Mouse (Mus musculus) ovary, postnatal 36 days (tissue): ENCODE results near the gene Pde10a.

Source experiments
- DNase-seq: peaks from one replicate; pipeline ENCODE4 v3.0.0; 2022; ENCODE audit warnings: low spot score, mixed read lengths

The Pde10a gene

DNA sequence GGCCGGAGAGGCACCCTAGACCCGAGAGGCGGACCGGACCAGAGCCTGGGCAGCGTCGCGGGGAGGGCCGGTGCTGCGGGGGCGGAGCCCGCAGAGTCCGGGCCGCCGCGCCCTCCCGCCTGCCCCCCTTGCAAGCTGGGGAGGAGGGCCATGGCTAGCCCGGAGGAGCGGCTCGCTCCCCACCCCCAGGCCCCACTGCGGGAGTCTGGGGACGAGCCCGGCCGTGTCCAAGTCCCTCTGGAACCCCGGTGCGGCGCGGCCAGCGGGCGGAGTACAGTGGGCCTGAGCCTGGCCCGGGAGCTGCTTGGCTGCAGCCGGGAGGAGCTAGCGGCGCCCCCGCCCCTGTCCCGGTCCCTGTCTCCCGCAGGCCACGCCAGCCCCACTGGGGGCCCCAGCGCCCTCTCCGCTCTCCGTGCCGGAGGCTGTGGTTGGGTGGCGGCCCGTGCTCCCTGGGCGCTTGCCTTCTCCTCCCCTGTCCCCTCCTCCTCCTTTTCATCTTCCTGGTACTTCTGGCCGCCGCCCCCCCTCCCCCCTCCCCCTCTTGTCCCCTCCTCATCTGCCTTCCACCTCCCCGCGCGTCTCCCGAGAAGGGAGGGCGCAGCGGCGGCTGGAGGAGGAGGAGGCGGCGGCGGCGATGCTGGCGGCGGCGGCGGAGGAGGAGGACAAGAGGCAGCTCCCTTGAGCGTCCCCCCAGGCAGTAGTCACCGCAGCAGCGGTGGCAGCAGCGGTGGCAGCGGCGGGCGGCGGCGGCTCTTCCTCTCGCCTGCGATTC lies 276.1 kb downstream of the Pde10a start:
- DNase-seq = peak; percentile 76

DNA sequence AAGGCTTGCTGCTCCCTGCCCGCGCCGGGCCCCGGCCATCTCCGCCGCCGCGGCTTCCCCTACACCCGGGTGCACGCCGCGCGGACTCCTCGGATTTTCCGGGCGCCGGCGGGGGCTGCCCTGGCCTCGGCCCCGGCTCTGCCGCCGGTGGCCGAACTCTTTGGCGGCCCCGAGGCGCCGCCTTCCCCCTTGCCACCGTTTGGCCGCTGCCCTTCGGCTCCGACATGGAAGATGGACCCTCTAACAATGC lies 276.6 kb downstream of the Pde10a start:
- no peak for DNase-seq

DNA sequence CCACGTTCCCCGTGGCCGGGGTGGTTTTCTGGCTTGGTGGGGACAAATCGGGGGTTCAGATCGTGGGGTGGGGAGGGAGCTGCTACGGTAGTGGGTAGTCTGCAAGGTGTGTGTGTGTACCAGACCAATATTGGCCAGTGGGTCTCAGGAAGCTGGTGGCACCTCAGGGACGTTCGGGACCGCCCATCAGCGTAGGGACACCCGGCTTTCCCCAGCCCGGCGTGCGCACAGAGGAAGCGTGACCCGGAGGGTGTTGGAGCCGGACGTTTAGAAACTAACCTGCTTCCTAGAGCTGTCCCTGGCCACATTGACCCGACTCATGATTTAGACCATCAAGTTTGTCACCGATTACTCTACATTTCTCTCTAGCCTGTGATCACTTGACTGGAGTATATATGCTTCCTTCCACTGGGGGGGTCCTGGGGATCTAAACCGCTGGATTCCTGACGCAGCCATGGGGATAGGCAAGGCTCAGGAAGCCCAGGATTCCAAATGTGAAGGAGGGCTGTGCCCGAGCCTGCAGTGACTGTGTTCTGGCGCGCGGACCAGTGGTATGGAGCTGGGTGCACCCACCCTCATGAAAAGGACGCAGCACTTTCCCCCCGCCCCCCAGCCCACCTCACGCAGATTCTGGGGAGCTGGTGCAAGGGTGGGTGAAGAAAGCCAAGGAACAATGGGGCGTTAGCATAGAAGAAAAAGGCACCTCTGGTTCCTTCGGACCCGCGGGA lies 277.2 kb downstream of the Pde10a start:
- peak; percentile 14 for DNase-seq

- no peak for DNase-seq
Measured at GRCm38 (mm10) chr17:8802889-8803799, 278.0 kb downstream of the Pde10a start.

- no peak for DNase-seq
Measured at GRCm38 (mm10) chr17:8807345-8807744, 282.2 kb downstream of the Pde10a start.

- DNase-seq = no peak
Measured at GRCm38 (mm10) chr17:8809771-8810170, 284.6 kb downstream of the Pde10a start.

DNA sequence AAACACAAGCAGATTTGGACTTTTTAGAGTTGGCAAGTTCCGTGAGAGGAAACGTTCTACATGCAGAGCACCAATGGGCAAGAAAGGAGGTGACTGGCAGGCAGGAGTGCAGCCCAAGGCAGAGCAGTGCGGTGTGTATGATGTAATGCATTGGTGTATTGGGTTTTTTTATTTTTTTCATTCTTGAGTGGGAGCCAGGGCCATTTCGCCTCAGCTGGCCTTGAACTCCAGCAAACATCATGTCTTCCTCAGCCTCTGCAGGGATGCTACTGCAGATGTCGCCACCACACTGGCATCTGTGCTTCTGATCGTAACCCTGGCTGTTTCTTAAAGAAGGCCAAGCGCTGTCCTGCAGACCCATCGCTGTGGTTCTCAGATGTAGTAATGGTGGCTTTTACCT lies 285.0 kb downstream of the Pde10a start:
- no peak for DNase-seq

- no peak for DNase-seq
Measured at GRCm38 (mm10) chr17:8812228-8812865, 287.2 kb downstream of the Pde10a start.

DNA sequence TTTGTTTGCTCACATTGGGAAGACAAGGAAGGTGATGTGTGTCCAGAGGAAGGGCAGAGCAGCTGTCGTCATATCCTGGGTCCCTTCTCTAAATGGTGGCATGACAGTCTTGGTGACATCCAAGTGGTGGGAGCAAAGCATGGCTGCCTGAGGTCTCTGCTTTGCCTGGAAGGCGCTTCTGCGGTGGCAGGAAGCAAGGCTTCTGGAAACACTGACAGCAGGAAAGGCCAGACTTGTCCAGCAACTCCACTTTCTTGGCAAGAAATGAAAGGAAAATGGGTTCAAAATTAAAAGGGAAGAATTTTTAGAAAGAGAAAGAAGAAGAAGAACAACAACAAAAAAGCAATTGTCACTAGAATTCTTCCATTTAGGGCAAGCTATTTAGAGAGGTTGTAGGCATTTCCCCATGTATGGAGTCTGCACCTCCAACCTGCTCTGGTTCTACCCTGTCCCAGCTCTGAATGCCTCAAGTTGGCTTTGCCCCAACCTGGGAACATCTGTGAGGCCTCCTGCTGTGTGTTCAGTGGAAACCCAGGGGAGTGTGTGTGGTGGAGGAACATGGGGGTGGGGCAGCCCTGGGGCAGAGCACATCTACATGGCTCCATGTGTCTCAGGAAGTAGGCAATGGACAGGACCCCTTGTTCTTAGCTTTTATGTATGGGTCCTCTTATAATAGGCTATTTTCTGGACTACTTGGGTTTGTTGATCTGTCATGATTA lies 288.8 kb downstream of the Pde10a start:
- DNase-seq = no peak

GRCm38 (mm10) chr17:8815376-8815775 lies 290.2 kb downstream of the Pde10a start:
- DNase-seq = no peak

GRCm38 (mm10) chr17:8815864-8816263 lies 290.7 kb downstream of the Pde10a start:
- DNase-seq = no peak

- DNase-seq = no peak
Measured at GRCm38 (mm10) chr17:8818675-8819074, 293.5 kb downstream of the Pde10a start.

DNA sequence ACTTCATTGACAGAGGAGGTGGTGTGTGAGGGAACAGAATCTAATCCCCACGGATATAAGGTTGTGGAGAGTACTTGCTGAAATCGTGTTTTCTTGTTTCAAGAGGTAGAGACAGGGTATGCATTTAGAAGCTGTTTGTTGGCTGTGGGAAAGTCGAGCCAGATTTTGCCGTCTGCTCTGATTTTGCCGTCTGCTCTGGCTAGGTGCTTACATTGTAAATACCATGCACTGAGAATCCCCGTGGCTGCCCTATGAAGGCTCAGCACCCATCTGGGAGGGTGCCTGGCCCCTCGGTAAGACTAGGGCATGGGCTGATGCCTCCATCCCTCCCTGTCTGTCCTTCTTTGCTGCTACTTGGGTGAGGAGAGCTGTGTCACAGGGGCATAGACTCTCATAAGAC lies 298.4 kb downstream of the Pde10a start:
- no peak for DNase-seq

GRCm38 (mm10) chr17:8827204-8827603 lies 302.0 kb downstream of the Pde10a start:
- DNase-seq = no peak

DNA sequence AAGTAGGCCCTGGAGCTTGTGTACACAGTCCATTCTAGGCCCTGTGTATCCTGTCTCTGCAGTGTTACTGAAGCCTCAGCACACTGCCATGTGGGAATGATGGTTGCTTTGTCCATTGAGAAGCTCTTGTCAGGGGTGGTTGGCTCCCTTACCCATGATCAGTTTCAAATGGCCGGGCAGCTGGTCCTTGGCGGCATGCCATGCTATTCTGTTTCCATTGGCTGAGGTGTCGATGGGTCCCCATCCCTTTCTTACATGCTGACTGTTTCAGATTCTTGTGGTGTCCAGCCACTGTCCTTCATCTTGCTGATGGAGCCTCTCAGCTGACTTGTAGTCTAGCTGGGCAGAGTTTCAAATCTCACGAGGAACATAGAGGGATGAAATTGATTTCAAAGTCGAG lies 305.8 kb downstream of the Pde10a start:
- no peak for DNase-seq

- DNase-seq = no peak
Measured at GRCm38 (mm10) chr17:8836292-8836691, 311.1 kb downstream of the Pde10a start.

DNA sequence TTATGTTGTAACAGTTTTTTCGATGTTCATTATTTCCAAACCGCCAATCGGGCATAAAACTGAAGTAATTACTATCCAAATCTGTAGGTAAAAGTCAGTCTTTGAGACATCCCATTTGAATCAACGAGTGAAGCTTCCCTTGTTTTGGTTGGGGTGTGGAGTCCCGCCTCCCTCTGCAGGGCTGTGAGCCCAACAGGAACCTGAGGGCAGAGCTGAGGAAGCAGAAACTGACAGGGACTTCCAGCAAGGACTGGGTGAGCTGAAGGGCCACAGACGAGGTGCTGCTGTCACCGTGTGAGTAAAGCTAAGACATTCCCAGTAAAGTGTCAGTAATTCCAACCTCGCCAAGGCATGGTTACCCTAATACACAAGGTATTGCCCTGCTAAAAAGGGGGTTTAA lies 313.1 kb downstream of the Pde10a start:
- DNase-seq = no peak

GRCm38 (mm10) chr17:8839237-8840011 lies 314.3 kb downstream of the Pde10a start:
- DNase-seq = no peak

- no peak for DNase-seq
Measured at GRCm38 (mm10) chr17:8841094-8841493, 315.9 kb downstream of the Pde10a start.

DNA sequence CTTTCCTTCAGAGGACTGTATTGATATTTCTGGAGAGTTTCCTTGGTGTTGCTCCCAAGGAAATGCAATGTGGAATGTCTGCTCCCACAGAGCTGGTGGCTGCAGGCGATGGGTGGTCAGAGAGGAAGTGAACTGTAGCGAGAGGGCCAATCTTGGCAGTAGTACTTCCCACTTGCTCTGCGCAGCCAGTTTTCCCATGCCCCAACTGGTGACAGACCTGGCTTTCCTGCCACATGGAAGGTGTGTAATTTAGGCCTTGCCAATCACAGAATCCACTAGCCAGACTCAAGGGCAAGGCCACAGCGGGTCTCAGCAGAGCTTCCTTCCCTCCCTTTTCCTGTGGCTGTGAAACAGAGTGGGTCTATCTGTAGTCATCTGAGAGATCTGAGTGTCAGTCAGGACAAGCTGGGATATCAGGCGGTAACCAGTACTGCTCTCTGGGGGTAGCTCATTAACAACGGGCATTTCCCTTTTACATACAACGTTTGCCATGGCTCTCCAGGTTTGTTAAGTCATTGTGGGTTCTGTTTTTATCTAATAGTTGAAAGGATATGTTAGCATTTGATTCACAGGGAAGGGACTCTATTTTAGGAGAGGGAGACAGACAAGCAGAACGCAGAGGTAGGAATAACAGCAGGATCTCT lies 316.8 kb downstream of the Pde10a start:
- DNase-seq = no peak
